Mouse (Mus musculus) midbrain, embryonic 14.5 days (tissue): Measurements from ENCODE around the gene Kcnj2. TPM values are rescaled to one million over a fixed set of nuclear protein-coding genes. Genes with fewer than 3 reads are reported as not detected.

Experiments
- ATAC-seq: fragments of 200-750 bp; cut with Nextera tagmentation; 2 replicates; pipeline ENCODE4 v1.8.0; 2017; ENCODE audit warnings: moderate number of reproducible peaks, moderate library complexity; ENCODE audit not compliant: low FRiP score, low TSS enrichment
- DNase-seq: peaks from one replicate; pipeline ENCODE4 v3.0.0-alpha.2; 2015
- H3K27ac ChIP-seq: fragments of 300-500 bp; sonication (generic); replicated peaks from 2 replicates; pipeline ENCODE4 v1.5.1; 2014; ENCODE audit warnings: mild to moderate bottlenecking, low read depth, low read length, moderate library complexity
- H3K27me3 ChIP-seq: fragments of 300-500 bp; sonication (generic); 2 replicates; pipeline ENCODE4 v1.6.1; 2014; ENCODE audit warnings: low read length, control low read depth, mixed read lengths; ENCODE audit not compliant: control insufficient read depth, insufficient read depth
- H3K36me3 ChIP-seq: fragments of 300-500 bp; sonication (generic); 2 replicates; pipeline ENCODE4 v1.6.1; 2014; ENCODE audit warnings: low read length, control low read depth; ENCODE audit not compliant: control insufficient read depth, insufficient read depth
- H3K4me1 ChIP-seq: fragments of 300-500 bp; sonication (generic); 2 replicates; pipeline ENCODE4 v1.6.1; 2014; ENCODE audit warnings: mild to moderate bottlenecking, antibody characterized with exemption, low read length, control low read depth; ENCODE audit not compliant: control insufficient read depth, insufficient read depth
- H3K4me2 ChIP-seq: fragments of 300-500 bp; sonication (generic); 2 replicates; pipeline ENCODE4 v1.6.1; 2014; ENCODE audit warnings: mild to moderate bottlenecking, low read length, moderate library complexity
- H3K4me3 ChIP-seq: fragments of 300-500 bp; sonication (generic); replicated peaks from 2 replicates; pipeline ENCODE4 v1.5.1; 2014; ENCODE audit warnings: low read depth, low read length
- H3K9ac ChIP-seq: fragments of 300-500 bp; sonication (generic); replicated peaks from 2 replicates; pipeline ENCODE4 v1.6.1; 2014; ENCODE audit warnings: mild to moderate bottlenecking, low read length, moderate library complexity
- H3K9me3 ChIP-seq: fragments of 300-500 bp; sonication (generic); 2 replicates; pipeline ENCODE4 v1.6.1; 2016; ENCODE audit warnings: low read length, control low read depth, mixed read lengths; ENCODE audit not compliant: control insufficient read depth
- WGBS: fragments of 180-500 bp; shearing (Covaris S2); extraction: QIAGEN DNeasy Blood & Tissue Kit; methylation state at CpG from one replicate; pipeline ENCODE4 v1.1.7; 2014; 5-methylcytosine and 5-hydroxymethylcytosine counted together
- polyA plus RNA-seq: library from polyadenylated mRNA; unstranded; fragments of >200 nt; fragmentation: Nextera tagmentation; extraction: Ambion mirVana; gene quantifications from 2 replicates; pipeline ENCODE4 v1.2.1, GENCODE M21; 2014

Kcnj2 gene
- polyA plus RNA-seq, 1 experiment from 2014 or later: 0.63 TPM

DNA sequence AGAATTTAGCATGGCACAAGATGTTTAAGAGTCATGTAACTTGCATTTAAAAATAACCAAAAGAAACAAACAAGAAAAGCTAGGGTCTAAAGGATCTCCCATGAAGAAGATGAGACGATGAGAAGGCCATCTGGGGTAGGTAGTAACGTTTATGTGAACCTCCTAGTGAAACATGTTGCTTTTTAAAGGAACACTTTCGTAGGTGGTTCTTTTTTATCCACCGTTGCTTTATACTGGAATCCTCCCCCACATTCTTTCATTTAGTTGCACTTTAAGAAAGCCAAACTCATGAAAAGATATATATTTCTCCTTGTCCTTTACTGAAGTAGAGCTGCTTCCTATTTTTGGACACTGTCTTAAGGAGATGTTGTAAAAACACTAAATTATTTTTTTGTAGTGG, 34.7 kb downstream of the Kcnj2 start:
- no peak for ATAC-seq
- Histone ChIP-seq H3K9ac (no peak overlapping the region), H3K36me3 (no peaks in the 10 kb centered on the region), H3K4me3 (no peak overlapping the region), H3K4me2 (no peak overlapping the region), H3K4me1 (no peaks in the 10 kb centered on the region), H3K27ac (no peak overlapping the region), H3K27me3 (no peaks in the 10 kb centered on the region), H3K9me3 (no peaks in the 10 kb centered on the region)
- no peak for DNase-seq
- WGBS: 91% methylated on average over 4 of the region's 4 CpGs

- no peaks in the 10 kb centered on the region for H3K9me3 ChIP-seq
- WGBS: 86% methylated on average over 9 of the region's 9 CpGs
- H3K4me3 ChIP-seq: no peak overlapping the region
- DNase-seq: no peak
- ATAC-seq: no peak
- no peak overlapping the region for H3K9ac ChIP-seq
- no peaks in the 10 kb centered on the region for H3K4me1 ChIP-seq
- H3K27ac ChIP-seq: no peak overlapping the region
- H3K4me2 ChIP-seq: no peak overlapping the region
- H3K36me3 ChIP-seq: no peaks in the 10 kb centered on the region
- no peaks in the 10 kb centered on the region for H3K27me3 ChIP-seq
Measured at GRCm38 (mm10) chr11:111101620-111102176, 35.7 kb downstream of the Kcnj2 start.

DNA sequence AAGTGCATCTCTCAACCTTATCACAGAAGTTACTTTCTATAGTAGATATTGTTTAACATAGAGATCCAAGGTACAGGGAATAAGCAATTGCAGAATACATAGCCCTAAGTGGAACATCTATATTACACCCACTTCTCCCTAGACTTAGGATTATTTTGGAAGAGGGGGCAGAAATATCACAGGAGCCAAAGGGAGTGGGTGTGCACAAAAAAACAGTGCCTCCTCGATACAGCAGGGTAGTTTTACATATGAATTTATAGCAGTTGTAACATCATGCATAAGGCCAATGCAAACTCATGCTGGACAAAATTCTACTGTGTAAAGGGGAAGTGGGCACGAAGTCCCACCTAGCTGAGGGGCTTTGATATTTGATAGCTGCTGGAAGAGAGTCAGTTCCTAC, 38.5 kb downstream of the Kcnj2 start:
- Histone ChIP-seq H3K9me3 (no peaks in the 10 kb centered on the region), H3K4me3 (no peak overlapping the region), H3K36me3 (no peaks in the 10 kb centered on the region), H3K4me1 (no peaks in the 10 kb centered on the region), H3K27ac (no peak overlapping the region), H3K9ac (no peak overlapping the region), H3K4me2 (no peak overlapping the region), H3K27me3 (no peaks in the 10 kb centered on the region)
- DNase-seq (no peak), ATAC-seq (no peak)
- 76% methylated on average over 2 of the region's 2 CpGs for WGBS

- Histone ChIP-seq H3K27ac (no peak overlapping the region), H3K4me1 (no peaks in the 10 kb centered on the region), H3K4me3 (no peak overlapping the region), H3K36me3 (no peaks in the 10 kb centered on the region), H3K4me2 (no peak overlapping the region), H3K27me3 (no peaks in the 10 kb centered on the region), H3K9me3 (no peaks in the 10 kb centered on the region), H3K9ac (no peak overlapping the region)
- 67% methylated on average over 9 of the region's 9 CpGs for WGBS
- ATAC-seq (no peak), DNase-seq (no peak)
Measured at GRCm38 (mm10) chr11:111108130-111108529, 42.2 kb downstream of the Kcnj2 start.

- H3K27ac ChIP-seq: no peak overlapping the region
- H3K27me3 ChIP-seq: no peaks in the 10 kb centered on the region
- 0 out of 2 replicates have a peak, but pooled peaks cover 5% of the 10 kb centered on the region for H3K4me1 ChIP-seq
- H3K4me3 ChIP-seq: no peak overlapping the region
- ATAC-seq (no peak), DNase-seq (no peak)
- WGBS: 70% methylated on average over 9 of the region's 9 CpGs
- H3K36me3 ChIP-seq: no peaks in the 10 kb centered on the region
- no peaks in the 10 kb centered on the region for H3K9me3 ChIP-seq
- no peak overlapping the region for H3K4me2 ChIP-seq
- no peak overlapping the region for H3K9ac ChIP-seq
Measured at GRCm38 (mm10) chr11:111121514-111121913, 55.5 kb downstream of the Kcnj2 start.

GRCm38 (mm10) chr11:111123324-111123723, 57.4 kb downstream of the Kcnj2 start:
- Histone ChIP-seq H3K9me3 (no peaks in the 10 kb centered on the region), H3K4me2 (no peak overlapping the region), H3K4me3 (no peak overlapping the region), H3K9ac (no peak overlapping the region), H3K36me3 (no peaks in the 10 kb centered on the region), H3K27me3 (no peaks in the 10 kb centered on the region), H3K27ac (no peak overlapping the region), H3K4me1 (0 out of 2 replicates have a peak, but pooled peaks cover 5% of the 10 kb centered on the region)
- no peak for ATAC-seq
- 55% methylated on average over 4 of the region's 4 CpGs for WGBS
- DNase-seq: no peak

DNA sequence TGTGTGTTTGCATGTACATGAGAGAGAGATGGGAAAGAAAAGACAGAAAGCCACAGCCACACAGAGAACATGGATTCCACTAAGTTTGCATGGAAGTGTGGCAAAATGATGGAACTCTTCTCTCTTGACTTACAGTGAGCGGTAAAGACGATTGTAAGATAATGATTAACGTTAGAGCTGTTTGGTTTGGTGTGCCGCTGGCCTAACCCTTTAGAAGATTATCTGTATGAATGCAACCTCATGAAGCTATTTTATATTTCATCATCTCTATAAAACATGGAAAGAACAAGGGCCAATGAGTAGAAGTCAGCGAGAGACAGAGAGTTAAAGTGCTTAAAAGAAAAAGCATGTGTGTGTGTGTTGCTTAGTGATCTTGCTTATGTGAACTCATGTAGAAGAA, 60.0 kb downstream of the Kcnj2 start:
- DNase-seq (no peak), ATAC-seq (no peak)
- no peaks in the 10 kb centered on the region for H3K27me3 ChIP-seq
- no peaks in the 10 kb centered on the region for H3K9me3 ChIP-seq
- H3K27ac ChIP-seq: no peak overlapping the region
- H3K4me3 ChIP-seq: no peak overlapping the region
- H3K9ac ChIP-seq: no peak overlapping the region
- no peak overlapping the region for H3K4me2 ChIP-seq
- no peaks in the 10 kb centered on the region for H3K36me3 ChIP-seq
- 0 out of 2 replicates have a peak, but pooled peaks cover 5% of the 10 kb centered on the region for H3K4me1 ChIP-seq
- WGBS: 95% methylated on average over 5 of the region's 5 CpGs

Other genes starting within 250 kb of the Kcnj2 start
- 0.53 and 0.87 TPM in 2 replicates for gene Kcnj16, start 98.1 kb upstream of the Kcnj2 start, polyA plus RNA-seq